In genomic region chrX:101764621-101765020, GRCm38 (mm10) we compare ENCODE assay signal across 28 mouse cellular contexts. TPM values are rescaled to one million over a fixed set of nuclear protein-coding genes. Genes with fewer than 3 reads are reported as not detected.
"Had no signal": no experiment of that assay in that cellular context is flagged by ENCODE, and none has a peak within 500 bp of the region (broad histone marks: within the 10 kb centered on the region; RNA-seq: fewer than 3 reads in every experiment).

No protein-coding gene starts in this region.

- H3K27ac ChIP-seq: kidney, postnatal 0 days; layer of hippocampus, adult 2 months; limb, embryonic 12.5 days; limb, embryonic 15.5 days; liver, embryonic 13.5 days; midbrain, embryonic 10.5 days; midbrain, embryonic 13.5 days; neural tube, embryonic 13.5 days had no signal

- ATAC-seq: midbrain, embryonic 13.5 days; midbrain, embryonic 16.5 days had no signal

- H3K9ac ChIP-seq: limb, embryonic 12.5 days; limb, embryonic 15.5 days; liver, embryonic 13.5 days; midbrain, embryonic 13.5 days; neural tube, embryonic 13.5 days had no signal

- H3K4me1 ChIP-seq: limb, embryonic 12.5 days; limb, embryonic 15.5 days; liver, embryonic 13.5 days; megakaryocyte, embryonic 14.5 days; midbrain, embryonic 10.5 days; midbrain, embryonic 13.5 days; neural tube, embryonic 13.5 days had no signal

- H3K36me3 ChIP-seq: limb, embryonic 12.5 days; limb, embryonic 15.5 days; liver, embryonic 13.5 days; midbrain, embryonic 10.5 days; midbrain, embryonic 13.5 days; neural tube, embryonic 13.5 days had no signal

- H3K4me3 ChIP-seq: layer of hippocampus, adult 2 months; limb, embryonic 12.5 days; limb, embryonic 15.5 days; liver, embryonic 13.5 days; megakaryocyte, embryonic 14.5 days; midbrain, embryonic 10.5 days; midbrain, embryonic 13.5 days; myocyte; neural tube, embryonic 13.5 days had no signal

- DNase-seq: kidney, adult 2 months; kidney, postnatal 25 days; layer of hippocampus, adult 9-11 months; left cerebral cortex, postnatal 4 days; liver, embryonic 13.5 days; lung, adult 2 months; lung, postnatal 14 days; lung, postnatal 4 days; thymus, adult 18-20 months; thymus, postnatal 36 days had no signal

RNA-seq across cellular contexts. Expression of gene Gm4779, which starts 29.6 kb away (rescaled TPM):
- total RNA-seq: left cerebral cortex, postnatal 14 days; monocyte, adult 5-6 weeks; neutrophil, adult 5-6 weeks had no signal
- polyA plus RNA-seq: large intestine, adult 2 months; lung, adult 2 months; midbrain, embryonic 16.5 days; myocyte; neural tube, embryonic 13.5 days; small intestine, adult 2 months; spleen, adult 2 months; stomach, embryonic 16.5 days had no signal

RNA-seq across cellular contexts. Expression of gene 8030474K03Rik, which starts 29.8 kb away (rescaled TPM):
- total RNA-seq: layer of hippocampus, adult 2 months; left cerebral cortex, adult 18-20 months; left cerebral cortex, postnatal 14 days; monocyte, adult 5-6 weeks; neutrophil, adult 5-6 weeks had no signal
- polyA plus RNA-seq: kidney, adult 2 months; large intestine, adult 2 months; lung, adult 2 months; midbrain, embryonic 10.5 days; midbrain, embryonic 13.5 days; midbrain, embryonic 16.5 days; myocyte; neural tube, embryonic 13.5 days; spleen, adult 2 months had no signal

RNA-seq across cellular contexts. Expression of gene Cxcr3, which starts 30.6 kb away (rescaled TPM):
- total RNA-seq: left cerebral cortex, adult 18-20 months; left cerebral cortex, postnatal 14 days; left cerebral cortex, postnatal 4 days had no signal
- polyA plus RNA-seq: limb, embryonic 12.5 days; midbrain, embryonic 10.5 days; myocyte had no signal
